Mouse (Mus musculus) kidney, postnatal 10 days (tissue): ENCODE data around the gene H2-M10.6.
"Not testable (repeated sequence)": the region's sequence is repeated elsewhere in the genome, so short reads cannot be mapped to it uniquely, and the experiment has no call there.

Experiments
- DNase-seq: peaks from one replicate; pipeline ENCODE4 v3.0.0; 2021; ENCODE audit warnings: mixed read lengths

Gene H2-M10.6

DNA sequence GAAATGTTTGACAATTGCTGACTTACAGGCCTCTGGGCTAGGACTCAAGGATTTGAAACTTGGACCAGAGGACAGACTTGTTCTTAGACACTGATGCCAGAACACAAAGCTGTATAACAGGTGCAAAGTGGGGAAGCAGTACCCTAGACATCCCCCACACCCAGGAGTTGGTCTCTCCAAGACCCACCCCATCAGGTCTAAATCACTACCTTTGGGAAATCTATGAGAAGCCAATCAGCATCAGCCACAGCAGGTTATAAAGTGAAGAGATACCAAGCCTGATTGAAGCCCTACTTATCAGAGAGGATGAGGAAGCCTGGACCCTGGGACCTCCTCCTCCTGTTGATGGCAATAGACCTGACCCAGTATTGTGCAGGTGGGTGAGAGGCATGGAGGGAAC, at the start of gene H2-M10.6:
Gene H2-M10.6, plus strand, starts transcription at position 301 of the 400 bp plus-strand sequence.
- DNase-seq = no peak

DNA sequence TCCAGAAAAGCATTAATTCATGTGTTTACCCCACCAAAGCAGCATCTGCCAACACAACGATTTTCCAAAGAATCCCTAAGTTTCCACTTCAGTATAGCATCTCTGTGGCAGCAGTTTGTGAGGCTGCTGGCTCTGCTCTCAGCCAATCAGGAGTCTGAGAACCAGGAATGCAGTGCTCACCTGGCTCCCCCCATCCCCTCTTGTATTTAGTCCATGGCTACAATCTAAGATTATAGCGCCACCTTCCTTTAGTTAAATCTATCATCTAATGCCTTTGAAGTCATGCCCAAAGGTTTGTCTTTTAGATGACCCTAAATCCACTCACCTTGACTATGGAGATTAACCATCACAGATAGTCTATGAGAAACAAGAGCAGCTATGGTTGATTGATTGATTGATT, 48.2 kb upstream of the H2-M10.6 start:
- no peak for DNase-seq

DNA sequence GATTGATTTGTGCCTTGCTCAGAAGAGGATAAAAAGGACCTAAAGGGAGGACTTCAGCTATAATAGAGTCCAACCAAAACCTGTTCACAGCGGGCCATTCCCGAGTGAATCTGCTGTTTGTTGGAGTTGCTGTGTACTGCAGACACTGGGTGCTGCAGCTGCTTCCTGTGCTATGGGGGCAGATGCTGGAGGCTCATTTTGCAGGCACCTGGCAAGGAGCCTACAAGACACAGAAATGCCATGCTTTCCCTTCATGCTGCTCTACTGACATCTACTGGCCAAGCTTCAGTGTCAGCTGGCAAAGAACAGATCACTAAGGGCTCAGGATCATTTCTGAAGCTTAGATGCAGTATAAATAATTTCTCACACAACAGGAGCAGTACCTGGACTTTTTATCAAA, 47.7 kb upstream of the H2-M10.6 start:
- DNase-seq = peak; percentile 48

DNA sequence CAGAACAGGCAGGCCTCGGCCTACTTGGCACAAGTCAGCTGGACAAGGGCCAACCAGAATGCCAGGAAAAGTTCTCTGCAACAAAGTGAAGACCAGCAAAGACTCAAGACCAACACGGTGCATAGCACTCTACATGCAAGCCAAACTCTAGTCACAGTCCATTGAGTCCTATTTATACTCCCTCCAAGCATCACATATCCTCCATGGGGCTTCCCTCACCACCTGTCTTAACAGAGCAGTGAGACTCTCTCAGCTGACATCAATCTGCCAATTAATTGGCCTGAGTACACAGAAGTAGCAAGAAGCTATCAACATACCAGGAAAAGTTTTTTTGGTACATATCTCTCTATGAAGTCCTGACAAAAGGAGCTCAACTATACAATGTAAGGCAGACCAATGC, 46.6 kb upstream of the H2-M10.6 start:
- DNase-seq = not testable (repeated sequence)

GRCm38 (mm10) chr17:36772610-36773009, 39.4 kb upstream of the H2-M10.6 start, which contains the start of gene H2-M10.5:
TSS of gene H2-M10.5 (plus strand) at chr17:36772910.
- not testable (repeated sequence) for DNase-seq

DNA sequence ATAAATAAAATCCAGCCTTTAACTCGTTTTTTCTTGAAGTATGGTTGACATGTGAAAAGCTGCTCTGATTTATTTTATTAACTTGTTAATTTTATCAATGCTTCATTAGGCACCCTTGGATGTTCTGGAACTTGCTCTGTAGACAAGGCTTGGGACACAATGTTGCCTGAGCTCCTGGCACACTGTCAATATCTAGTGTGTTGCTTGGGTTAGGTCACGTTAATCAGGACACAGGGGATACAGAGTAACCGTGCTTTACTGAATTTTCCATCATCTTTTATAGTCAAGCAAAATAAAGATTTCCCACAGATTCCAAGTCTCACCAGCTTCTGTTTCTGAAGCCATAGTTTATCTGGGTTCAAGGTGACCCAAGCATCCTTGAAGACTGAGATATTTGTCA, 30.4 kb upstream of the H2-M10.6 start:
- DNase-seq = no peak

DNA sequence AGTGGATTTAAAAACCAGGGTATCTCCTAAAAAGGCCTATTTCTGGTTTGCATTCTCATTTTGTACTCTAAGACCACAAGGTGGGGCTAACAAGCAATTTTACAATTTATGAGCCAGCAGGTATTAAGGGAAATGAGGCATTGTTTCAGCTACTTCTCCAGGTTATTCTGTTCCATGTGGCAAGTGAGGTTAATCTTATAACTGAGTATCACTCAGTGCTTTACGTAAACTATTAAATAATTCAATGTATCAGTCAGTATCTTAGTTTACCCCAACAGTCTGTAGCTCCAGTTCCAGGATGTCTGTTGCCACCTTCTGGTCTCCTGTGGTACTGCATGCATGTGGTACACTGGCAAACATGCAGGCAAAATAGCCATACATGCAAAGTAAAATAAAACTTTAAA, 25.5 kb upstream of the H2-M10.6 start:
- peak; percentile 32 for DNase-seq

GRCm38 (mm10) chr17:36788351-36788750, 23.6 kb upstream of the H2-M10.6 start:
- no peak for DNase-seq

GRCm38 (mm10) chr17:36788801-36789200, 23.2 kb upstream of the H2-M10.6 start:
- DNase-seq = peak; percentile 80

DNA sequence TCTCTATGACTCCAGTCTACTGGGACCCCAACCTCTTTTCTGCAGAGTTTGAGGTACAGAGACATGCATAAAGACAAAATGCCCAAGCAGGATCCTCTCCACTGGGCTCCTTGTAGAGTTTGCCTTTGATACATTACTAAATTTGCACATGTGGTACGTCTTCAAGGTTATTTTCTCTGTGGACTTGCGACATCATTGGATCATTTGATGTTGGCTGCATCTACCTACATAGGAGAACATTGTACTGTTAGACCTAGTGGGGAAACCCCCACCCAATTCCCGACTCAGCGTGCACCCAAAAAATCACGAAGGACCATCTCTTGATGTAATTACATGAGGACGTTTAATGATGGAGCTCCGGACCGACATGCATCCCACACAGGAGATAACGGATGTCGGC, 12.5 kb upstream of the H2-M10.6 start:
- no peak for DNase-seq

- DNase-seq = not testable (repeated sequence)
Measured at GRCm38 (mm10) chr17:36799921-36800462, 12.0 kb upstream of the H2-M10.6 start.

DNA sequence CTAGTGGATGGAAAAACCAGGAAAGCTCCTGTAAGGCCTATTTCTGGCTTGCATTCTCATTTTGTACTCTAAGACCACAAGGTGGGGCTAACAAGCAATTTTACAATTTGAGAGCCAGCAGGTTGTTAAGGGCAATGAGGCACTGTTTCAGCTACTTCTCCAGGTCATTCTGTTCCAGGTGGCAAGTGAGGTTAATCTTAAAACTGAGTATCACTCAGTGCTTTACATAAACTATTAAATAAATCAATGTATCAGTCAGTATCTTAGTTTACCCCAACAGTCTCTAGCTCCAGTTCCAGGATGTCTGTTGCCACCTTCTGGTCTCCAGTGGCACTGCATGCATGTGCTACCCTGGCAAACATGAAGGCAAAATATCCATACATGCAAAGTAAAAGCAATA, 12.0 kb downstream of the H2-M10.6 start:
- peak; percentile 76 for DNase-seq

DNA sequence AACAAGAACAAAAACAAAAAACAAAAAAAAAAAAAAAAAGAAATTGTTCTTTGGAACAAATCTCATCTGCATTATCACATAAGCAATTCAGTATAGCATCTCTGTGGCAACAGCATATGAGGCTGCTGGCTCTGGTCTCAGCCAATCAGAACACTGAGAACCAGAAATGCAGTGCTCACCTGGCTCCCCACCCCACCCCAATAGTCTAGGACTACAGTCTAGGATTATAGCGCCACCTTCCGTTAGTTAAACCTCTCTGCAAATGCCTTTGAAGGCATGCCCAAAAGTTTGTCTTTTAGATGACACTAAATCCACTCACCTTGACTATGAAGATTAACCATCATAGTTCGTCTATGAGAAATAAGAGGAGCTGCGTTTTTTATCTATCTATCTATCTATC, 13.6 kb downstream of the H2-M10.6 start:
- DNase-seq = no peak

DNA sequence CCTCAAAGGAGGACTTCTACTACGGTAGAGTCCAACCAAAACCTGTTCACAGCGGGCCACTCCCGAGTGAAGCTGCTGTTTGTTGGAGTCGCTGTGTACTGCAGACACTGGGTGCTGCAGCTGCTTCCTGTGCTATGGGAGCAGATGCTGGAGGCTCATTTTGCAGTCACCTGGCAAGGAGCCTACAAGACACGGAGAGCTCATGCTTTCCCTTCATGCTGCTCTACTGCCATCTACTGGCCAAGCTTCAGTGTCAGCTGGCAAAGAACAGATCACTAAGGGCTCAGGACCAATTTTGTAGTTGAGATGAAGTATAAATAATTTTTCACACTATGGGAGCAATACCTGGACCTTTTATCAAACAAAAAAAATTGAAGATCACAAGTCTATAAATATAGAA, 14.0 kb downstream of the H2-M10.6 start:
- DNase-seq = peak; percentile 94

DNA sequence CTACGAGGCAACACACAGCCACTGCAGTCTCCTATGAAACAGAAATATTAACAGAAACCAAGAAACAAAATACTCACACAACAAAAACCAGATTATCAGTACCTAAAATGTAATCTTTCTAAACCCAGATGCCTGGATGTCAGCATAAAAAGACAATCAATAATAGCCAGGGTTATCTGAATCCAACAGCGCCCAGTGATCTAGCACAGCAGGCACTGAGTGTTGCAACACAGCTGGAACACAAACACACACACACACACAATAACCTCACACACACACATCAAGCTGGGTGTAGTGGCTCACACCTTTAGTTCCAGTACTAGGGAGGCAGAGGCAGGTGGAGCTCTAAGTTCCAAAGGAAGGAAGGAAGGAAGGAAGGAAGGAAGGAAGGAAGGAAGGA, 16.5 kb downstream of the H2-M10.6 start:
- DNase-seq = no peak

DNA sequence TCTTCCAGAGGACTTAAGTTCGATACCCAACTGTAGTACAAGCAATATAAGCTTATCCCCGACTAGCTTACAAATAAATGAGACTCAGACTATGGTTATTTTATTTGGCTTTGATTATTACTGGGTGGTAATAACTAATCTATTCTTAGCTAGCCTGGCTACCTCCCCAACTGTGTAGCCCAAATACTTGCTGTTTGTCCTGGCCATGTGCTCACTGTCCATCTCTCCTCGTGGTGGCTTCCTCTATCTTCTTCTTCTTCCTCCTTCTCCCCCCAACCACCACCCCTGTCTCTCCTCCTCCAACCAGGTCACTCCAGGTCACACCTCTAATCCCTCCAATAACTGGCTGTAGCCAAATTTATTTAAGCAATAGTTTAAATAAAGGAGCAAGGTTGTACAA, 18.5 kb downstream of the H2-M10.6 start:
- no peak for DNase-seq

- no peak for DNase-seq
Measured at GRCm38 (mm10) chr17:36832694-36833093, 20.7 kb downstream of the H2-M10.6 start.

- DNase-seq = peak; percentile 83
Measured at GRCm38 (mm10) chr17:36835591-36836426, 23.8 kb downstream of the H2-M10.6 start.

- no peak for DNase-seq
Measured at GRCm38 (mm10) chr17:36836427-36836812, 24.4 kb downstream of the H2-M10.6 start.

DNA sequence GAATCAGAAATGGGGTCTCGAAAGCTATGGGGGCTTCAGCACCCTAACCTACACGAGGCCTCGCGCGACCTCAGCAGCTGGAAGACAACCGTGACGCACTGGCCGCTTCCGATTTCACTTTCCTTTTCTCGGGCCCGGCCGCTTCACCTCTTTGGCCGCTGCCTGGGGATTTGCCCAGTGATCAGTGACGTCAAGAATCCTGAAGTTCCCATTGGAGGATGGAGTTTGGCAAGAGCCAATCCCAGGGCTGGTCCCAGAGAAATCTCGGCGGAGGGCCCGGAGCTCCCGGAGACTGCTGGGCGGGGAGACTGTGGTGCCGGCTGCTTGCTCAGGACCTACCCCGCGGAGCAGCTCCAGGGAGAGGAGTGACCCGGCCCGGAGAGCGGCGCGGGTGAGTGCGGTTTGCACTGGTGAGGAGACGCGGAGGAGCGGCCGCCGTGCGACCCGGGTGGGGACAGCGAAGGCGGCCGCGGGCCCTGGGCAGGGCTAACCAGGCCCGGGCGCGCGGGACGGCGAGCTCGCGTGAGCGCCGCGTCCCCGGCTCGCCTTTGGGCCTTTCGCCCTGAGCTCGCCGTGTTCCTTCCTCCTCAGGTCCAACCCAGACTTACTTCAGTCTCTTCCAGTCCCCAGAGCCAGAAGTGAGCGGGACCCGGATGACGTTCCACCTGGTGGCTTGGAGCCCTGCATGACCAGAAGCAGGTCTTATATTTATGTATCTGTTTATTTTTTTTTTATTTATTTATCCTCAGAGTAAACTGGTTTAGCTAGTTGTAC, 25.1 kb downstream of the H2-M10.6 start, which contains the start of gene Trim26:
Gene Trim26, plus strand, starts transcription at position 261 of the 774 bp plus-strand sequence.
- DNase-seq = peak; percentile 98

- DNase-seq = no peak
Measured at GRCm38 (mm10) chr17:36839001-36839400, 27.0 kb downstream of the H2-M10.6 start.

DNA sequence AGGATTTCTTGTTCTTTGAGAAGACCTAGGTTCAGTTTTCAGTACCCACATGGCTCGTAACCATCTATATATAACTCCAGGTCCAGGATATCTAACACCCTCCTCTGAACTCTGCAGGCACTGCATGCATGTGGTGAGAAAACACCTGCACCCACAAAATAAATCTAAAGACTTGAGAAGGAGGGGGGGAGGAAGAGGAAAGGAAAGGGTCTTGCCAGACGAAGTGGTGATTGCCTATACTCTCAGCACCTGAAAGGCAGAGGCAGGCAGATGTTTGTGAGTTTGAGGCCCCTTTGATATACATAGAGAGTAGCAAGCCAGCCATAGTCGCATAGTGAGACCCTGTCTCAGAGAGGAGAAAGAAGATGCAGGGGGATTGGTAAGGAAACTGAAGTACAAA, 28.0 kb downstream of the H2-M10.6 start:
- DNase-seq = no peak

- no peak for DNase-seq
Measured at GRCm38 (mm10) chr17:36840961-36841445, 29.0 kb downstream of the H2-M10.6 start.
